Mouse (Mus musculus): Measurements from ENCODE around the gene Cplx1. TPM values are rescaled to one million over a fixed set of nuclear protein-coding genes. Genes with fewer than 3 reads are reported as not detected.
A peak's percentile ranks its signal among the peaks of the same experiment; 100 is the strongest.

Cplx1 gene
- polyA plus RNA-seq (2016; fragmentation: Nextera tagmentation; extraction: Ambion mirVana): 0.14 and 0.30 TPM in 2 replicates

GRCm38 (mm10) chr5:108549489-108550206 lies at the start of gene Cplx1:
TSS of gene Cplx1 (minus strand) at chr5:108550024.
- peaks cover 15% of the 10 kb centered on the region for H3K4me1 ChIP-seq
- peaks cover 43% of the 10 kb centered on the region for H3K27me3 ChIP-seq (ENCODE audit: low read depth, poor library complexity, severe bottlenecking)
- H3K4me3 ChIP-seq: peak within 1 kb of the TSS; percentile 50
- no peak within 1 kb of the TSS for H3K27ac ChIP-seq
- no peaks in the 10 kb centered on the region for H3K9me3 ChIP-seq (replicated peaks)
- under 1% methylated on average over 56 of the region's 56 CpGs for WGBS
- DNase-seq (ENCODE audit: low spot score): peak; percentile 84
- no peaks in the 10 kb centered on the region for H3K36me3 ChIP-seq

GRCm38 (mm10) chr5:108581361-108581891 lies 31.6 kb upstream of the Cplx1 start:
- 96% methylated on average over 3 of the region's 3 CpGs for WGBS
- H3K36me3 ChIP-seq: peaks cover 96% of the 10 kb centered on the region

GRCm38 (mm10) chr5:108573054-108573453 lies 23.2 kb upstream of the Cplx1 start:
- 96% methylated on average over 6 of the region's 6 CpGs for WGBS
- DNase-seq (ENCODE audit: low spot score): no peak

More at GRCm38 (mm10) chr5:108581361-108581891, 31.6 kb upstream of the Cplx1 start:
- Histone ChIP-seq H3K27me3 (ENCODE audit: low read depth, poor library complexity, severe bottlenecking) (no peaks in the 10 kb centered on the region), H3K27ac (no peak overlapping the region), H3K9me3 (replicated peaks) (no peaks in the 10 kb centered on the region), H3K4me1 (no peaks in the 10 kb centered on the region), H3K4me3 (no peak overlapping the region)
- DNase-seq (ENCODE audit: low spot score): no peak

GRCm38 (mm10) chr5:108570991-108571390 lies 21.2 kb upstream of the Cplx1 start:
- H3K4me3 ChIP-seq: no peak overlapping the region
- H3K4me1 ChIP-seq: no peaks in the 10 kb centered on the region
- WGBS: 90% methylated on average over 1 of the region's 1 CpGs
- H3K27me3 ChIP-seq (ENCODE audit: low read depth, poor library complexity, severe bottlenecking): no peaks in the 10 kb centered on the region
- H3K27ac ChIP-seq: no peak overlapping the region
- H3K9me3 ChIP-seq (replicated peaks): no peaks in the 10 kb centered on the region
- H3K36me3 ChIP-seq: peaks cover 90% of the 10 kb centered on the region
- DNase-seq (ENCODE audit: low spot score): no peak

More at GRCm38 (mm10) chr5:108573054-108573453, 23.2 kb upstream of the Cplx1 start:
- H3K27ac ChIP-seq: no peak overlapping the region
- H3K27me3 ChIP-seq (ENCODE audit: low read depth, poor library complexity, severe bottlenecking): no peaks in the 10 kb centered on the region
- H3K4me3 ChIP-seq: no peak overlapping the region
- no peaks in the 10 kb centered on the region for H3K9me3 ChIP-seq (replicated peaks)
- no peaks in the 10 kb centered on the region for H3K4me1 ChIP-seq
- H3K36me3 ChIP-seq: peaks cover 98% of the 10 kb centered on the region

- no peaks in the 10 kb centered on the region for H3K9me3 ChIP-seq (replicated peaks)
- H3K27me3 ChIP-seq (ENCODE audit: low read depth, poor library complexity, severe bottlenecking): no peaks in the 10 kb centered on the region
- H3K27ac ChIP-seq: no peak overlapping the region
- no peaks in the 10 kb centered on the region for H3K4me1 ChIP-seq
- H3K4me3 ChIP-seq: no peak overlapping the region
- 97% methylated on average over 2 of the region's 2 CpGs for WGBS
- peaks cover 53% of the 10 kb centered on the region for H3K36me3 ChIP-seq
- no peak for DNase-seq (ENCODE audit: low spot score)
These were observed 17.3 kb upstream of the Cplx1 start for GRCm38 (mm10) chr5:108567104-108567503.

- Histone ChIP-seq H3K4me1 (no peaks in the 10 kb centered on the region), H3K27ac (no peak overlapping the region), H3K9me3 (replicated peaks) (no peaks in the 10 kb centered on the region), H3K27me3 (ENCODE audit: low read depth, poor library complexity, severe bottlenecking) (no peaks in the 10 kb centered on the region), H3K36me3 (peaks cover 47% of the 10 kb centered on the region), H3K4me3 (no peak overlapping the region)
- DNase-seq (ENCODE audit: low spot score): no peak
- WGBS: 89% methylated on average over 4 of the region's 4 CpGs
These were observed 16.7 kb upstream of the Cplx1 start for GRCm38 (mm10) chr5:108566523-108566922.

GRCm38 (mm10) chr5:108565381-108565780 lies 15.6 kb upstream of the Cplx1 start:
- Histone ChIP-seq H3K9me3 (replicated peaks) (no peaks in the 10 kb centered on the region), H3K27ac (no peak overlapping the region), H3K36me3 (peaks cover 36% of the 10 kb centered on the region), H3K27me3 (ENCODE audit: low read depth, poor library complexity, severe bottlenecking) (no peaks in the 10 kb centered on the region), H3K4me1 (no peaks in the 10 kb centered on the region), H3K4me3 (no peak overlapping the region)
- DNase-seq (ENCODE audit: low spot score): no peak
- 89% methylated on average over 2 of the region's 2 CpGs for WGBS

- H3K4me3 ChIP-seq: no peak overlapping the region
- H3K27ac ChIP-seq: no peak overlapping the region
- no peaks in the 10 kb centered on the region for H3K4me1 ChIP-seq
- 89% methylated on average over 3 of the region's 3 CpGs for WGBS
- H3K36me3 ChIP-seq: peaks cover 25% of the 10 kb centered on the region
- no peak for DNase-seq (ENCODE audit: low spot score)
- H3K27me3 ChIP-seq (ENCODE audit: low read depth, poor library complexity, severe bottlenecking): no peaks in the 10 kb centered on the region
- H3K9me3 ChIP-seq (replicated peaks): no peaks in the 10 kb centered on the region
These were observed 14.5 kb upstream of the Cplx1 start for GRCm38 (mm10) chr5:108564346-108564745.

GRCm38 (mm10) chr5:108562483-108562882 lies 12.7 kb upstream of the Cplx1 start:
- H3K9me3 ChIP-seq (replicated peaks): no peaks in the 10 kb centered on the region
- H3K36me3 ChIP-seq: peaks cover 7% of the 10 kb centered on the region
- H3K4me1 ChIP-seq: no peaks in the 10 kb centered on the region
- no peaks in the 10 kb centered on the region for H3K27me3 ChIP-seq (ENCODE audit: low read depth, poor library complexity, severe bottlenecking)
- H3K4me3 ChIP-seq: no peak overlapping the region
- 89% methylated on average over 2 of the region's 2 CpGs for WGBS
- no peak overlapping the region for H3K27ac ChIP-seq
- no peak for DNase-seq (ENCODE audit: low spot score)

- DNase-seq (ENCODE audit: low spot score): no peak
- no peaks in the 10 kb centered on the region for H3K4me1 ChIP-seq
- peaks cover 1% of the 10 kb centered on the region for H3K27me3 ChIP-seq (ENCODE audit: low read depth, poor library complexity, severe bottlenecking)
- H3K9me3 ChIP-seq (replicated peaks): no peaks in the 10 kb centered on the region
- no peak overlapping the region for H3K4me3 ChIP-seq
- 75% methylated on average over 4 of the region's 4 CpGs for WGBS
- H3K36me3 ChIP-seq: no peaks in the 10 kb centered on the region
- no peak overlapping the region for H3K27ac ChIP-seq
These were observed 7.2 kb upstream of the Cplx1 start for GRCm38 (mm10) chr5:108556986-108557385.

GRCm38 (mm10) chr5:108554041-108554440 lies 4.2 kb upstream of the Cplx1 start:
- no peaks in the 10 kb centered on the region for H3K9me3 ChIP-seq (replicated peaks)
- H3K27me3 ChIP-seq (ENCODE audit: low read depth, poor library complexity, severe bottlenecking): peaks cover 31% of the 10 kb centered on the region
- no peaks in the 10 kb centered on the region for H3K36me3 ChIP-seq
- H3K4me3 ChIP-seq: no peak overlapping the region
- no peak for DNase-seq (ENCODE audit: low spot score)
- H3K4me1 ChIP-seq: peaks cover 15% of the 10 kb centered on the region
- H3K27ac ChIP-seq: no peak overlapping the region
- 83% methylated on average over 1 of the region's 1 CpGs for WGBS

GRCm38 (mm10) chr5:108550207-108550594 lies 377 bp upstream of the Cplx1 start:
- DNase-seq (ENCODE audit: low spot score): peak; percentile 30
- Histone ChIP-seq H3K36me3 (no peaks in the 10 kb centered on the region), H3K4me3 (peak overlapping the region; percentile 50), H3K9me3 (replicated peaks) (no peaks in the 10 kb centered on the region), H3K27ac (no peak overlapping the region), H3K4me1 (peaks cover 15% of the 10 kb centered on the region), H3K27me3 (ENCODE audit: low read depth, poor library complexity, severe bottlenecking) (peaks cover 43% of the 10 kb centered on the region)
- 1% methylated on average over 16 of the region's 16 CpGs for WGBS

- DNase-seq (ENCODE audit: low spot score): no peak
- 17% methylated on average over 7 of the region's 7 CpGs for WGBS
- peak overlapping the region; percentile 50; the same call in 1 of the 2 replicates for H3K4me3 ChIP-seq
These were observed 711 bp downstream of the Cplx1 start for GRCm38 (mm10) chr5:108549137-108549488.

More at GRCm38 (mm10) chr5:108549137-108549488, 711 bp downstream of the Cplx1 start:
- H3K36me3 ChIP-seq: no peaks in the 10 kb centered on the region
- H3K27me3 ChIP-seq (ENCODE audit: low read depth, poor library complexity, severe bottlenecking): peaks cover 43% of the 10 kb centered on the region
- H3K27ac ChIP-seq: no peak overlapping the region
- H3K4me1 ChIP-seq: peaks cover 15% of the 10 kb centered on the region
- H3K9me3 ChIP-seq (replicated peaks): no peaks in the 10 kb centered on the region
